Mouse (Mus musculus): ENCODE measurements at regions not wholly inside any gene's neighbourhood (a gene's known extent, or its start where the extent isn't known, plus 50 kb on each side); places are given as distances from the start of the nearest gene placed in this dataset.

- no peak for DNase-seq
These were observed 195.7 kb upstream of the Hhip start for GRCm38 (mm10) chr8:80253541-80253940.

GRCm38 (mm10) chr8:80251595-80251994 lies 193.8 kb upstream of the Hhip start:
- DNase-seq = no peak

DNA sequence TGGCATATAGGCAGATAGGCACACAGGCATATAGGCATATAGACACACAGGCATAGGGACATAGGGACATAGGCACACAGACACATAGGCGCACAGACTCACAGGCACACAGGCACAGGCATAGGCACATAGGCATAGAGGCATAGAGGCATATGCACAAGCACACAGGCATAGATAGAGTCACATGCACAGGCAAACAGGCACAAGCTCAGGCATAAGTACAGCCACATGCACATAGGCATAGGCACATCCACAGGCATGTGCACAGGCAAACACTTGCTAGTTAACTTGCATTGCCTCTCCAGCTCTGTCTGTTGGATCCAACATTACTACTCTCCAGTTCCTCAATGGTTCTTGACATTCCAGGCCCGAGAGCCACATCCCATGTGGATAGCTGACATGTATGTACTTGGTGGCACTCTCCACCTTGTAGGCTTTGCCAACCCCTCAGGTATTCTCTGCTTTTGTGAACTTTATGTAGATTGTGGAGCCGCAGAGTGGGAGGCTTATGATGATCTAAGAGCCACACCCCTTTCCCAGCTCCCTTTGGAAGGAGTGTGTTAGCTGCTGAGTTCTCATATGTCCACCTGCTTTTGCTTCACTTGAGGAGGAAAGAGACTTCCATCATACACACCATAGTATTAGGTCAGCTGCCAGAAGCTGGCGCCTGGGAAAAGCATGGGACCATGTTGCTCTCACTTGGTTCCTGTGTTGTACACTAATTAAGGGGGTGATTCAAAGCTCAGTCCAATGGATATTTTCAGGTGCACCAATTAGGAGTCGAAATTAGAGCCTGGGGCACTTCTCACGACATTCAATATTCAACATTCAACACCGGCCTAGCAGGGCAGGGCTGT lies 192.7 kb upstream of the Hhip start:
- DNase-seq = peak; percentile 16

DNA sequence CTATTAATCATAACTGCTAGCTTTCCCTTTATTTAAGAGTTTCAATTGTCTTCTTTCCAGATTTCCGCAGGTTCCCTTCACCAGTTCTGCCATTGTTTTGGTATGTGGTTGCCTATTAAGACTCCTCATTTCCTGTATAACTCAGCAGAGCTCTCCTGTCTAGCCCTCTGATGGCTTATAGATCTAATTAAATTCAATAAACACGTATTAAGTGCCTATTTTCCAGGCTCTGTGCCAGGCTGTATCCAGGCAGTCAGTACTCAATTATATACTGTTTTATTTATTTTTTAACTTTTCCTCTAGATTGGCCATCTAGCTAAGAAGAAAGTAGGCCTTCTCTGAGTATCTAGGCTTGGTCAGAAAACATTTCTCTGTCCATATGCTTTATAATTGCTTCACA lies 192.0 kb upstream of the Hhip start:
- DNase-seq = no peak

DNA sequence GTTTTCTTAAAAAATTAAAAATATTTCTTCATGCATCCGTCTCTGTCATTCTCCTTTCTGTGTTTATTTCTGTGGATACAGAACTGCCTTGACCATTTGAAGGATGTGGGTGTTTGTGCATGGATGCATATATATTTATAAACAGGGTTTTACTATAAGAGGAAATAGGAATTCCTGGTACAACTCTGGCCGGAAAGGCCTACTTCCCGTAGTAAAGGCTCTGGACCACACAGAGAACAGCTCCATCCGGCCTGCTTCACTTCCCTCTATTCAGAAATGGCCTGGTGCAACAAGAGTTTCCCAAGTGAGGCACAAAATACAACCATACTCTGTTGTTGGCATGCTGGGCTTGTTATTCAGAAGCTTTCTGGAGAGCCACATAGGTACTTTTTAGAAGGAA lies 182.1 kb upstream of the Hhip start:
- no peak for DNase-seq

DNA sequence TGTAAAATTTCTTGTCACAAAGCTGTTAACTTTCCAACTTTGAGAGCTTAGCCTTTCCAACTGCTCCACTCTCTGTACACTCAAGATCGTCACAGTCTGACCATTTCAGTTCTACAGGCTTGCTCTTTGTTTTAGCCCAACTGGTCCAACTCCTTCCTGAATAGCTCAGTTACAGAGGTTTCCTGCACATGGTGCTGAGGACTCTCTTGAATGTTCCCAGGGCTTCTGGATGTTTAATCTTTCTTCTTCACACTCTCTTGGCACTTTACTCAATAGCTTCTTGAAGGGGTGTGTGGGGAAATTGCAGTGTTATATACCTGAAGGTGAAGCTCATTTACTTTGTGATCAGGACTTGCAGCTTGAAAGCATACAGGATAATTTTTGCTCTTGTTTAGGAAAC lies 152.6 kb upstream of the Hhip start:
- no peak for DNase-seq

DNA sequence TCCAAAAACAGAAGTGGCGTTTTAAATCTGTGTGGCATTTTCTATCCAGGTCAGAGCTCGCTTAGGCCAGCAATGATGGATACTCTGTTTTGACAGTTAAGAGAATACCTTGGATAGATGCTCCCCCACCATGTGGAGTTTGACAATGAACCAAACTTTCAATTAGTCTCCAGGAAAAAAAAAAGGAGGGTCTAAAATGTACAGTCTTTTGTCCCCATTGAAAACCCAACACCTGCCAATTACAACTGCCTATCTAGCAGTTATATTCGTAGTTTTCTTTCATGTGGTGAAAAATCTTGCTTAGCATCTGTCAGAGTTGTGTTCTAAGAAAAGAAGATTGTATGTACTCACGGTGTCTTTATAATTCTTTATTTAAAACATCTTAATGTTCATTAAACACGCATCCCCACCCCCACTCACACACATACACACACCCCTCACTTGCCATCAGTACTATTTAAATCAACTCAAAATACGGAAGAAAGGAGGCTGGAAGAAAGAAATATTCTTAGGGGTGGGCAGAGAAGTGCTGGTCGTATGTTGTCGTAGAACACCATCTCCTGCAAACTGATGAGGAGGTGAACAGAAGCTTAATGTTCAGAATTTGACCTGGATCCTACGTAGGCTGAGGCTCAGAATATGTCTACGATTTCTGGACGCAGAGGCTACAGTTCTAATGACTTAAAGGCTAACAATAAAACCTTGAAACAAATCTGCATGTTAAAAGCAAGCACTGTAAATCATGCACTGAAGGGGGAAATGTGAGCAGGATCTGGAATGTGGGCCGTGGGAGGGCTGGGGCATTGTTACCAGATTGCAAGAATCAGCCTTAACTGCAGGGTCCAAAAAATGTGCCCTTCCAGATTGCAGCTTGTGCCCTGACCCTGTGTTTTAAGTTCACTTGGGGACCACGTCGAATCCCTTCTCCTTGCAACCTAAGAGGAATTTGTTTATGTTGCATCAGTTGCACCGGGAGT lies 147.2 kb upstream of the Hhip start:
- peak; percentile 61 for DNase-seq

DNA sequence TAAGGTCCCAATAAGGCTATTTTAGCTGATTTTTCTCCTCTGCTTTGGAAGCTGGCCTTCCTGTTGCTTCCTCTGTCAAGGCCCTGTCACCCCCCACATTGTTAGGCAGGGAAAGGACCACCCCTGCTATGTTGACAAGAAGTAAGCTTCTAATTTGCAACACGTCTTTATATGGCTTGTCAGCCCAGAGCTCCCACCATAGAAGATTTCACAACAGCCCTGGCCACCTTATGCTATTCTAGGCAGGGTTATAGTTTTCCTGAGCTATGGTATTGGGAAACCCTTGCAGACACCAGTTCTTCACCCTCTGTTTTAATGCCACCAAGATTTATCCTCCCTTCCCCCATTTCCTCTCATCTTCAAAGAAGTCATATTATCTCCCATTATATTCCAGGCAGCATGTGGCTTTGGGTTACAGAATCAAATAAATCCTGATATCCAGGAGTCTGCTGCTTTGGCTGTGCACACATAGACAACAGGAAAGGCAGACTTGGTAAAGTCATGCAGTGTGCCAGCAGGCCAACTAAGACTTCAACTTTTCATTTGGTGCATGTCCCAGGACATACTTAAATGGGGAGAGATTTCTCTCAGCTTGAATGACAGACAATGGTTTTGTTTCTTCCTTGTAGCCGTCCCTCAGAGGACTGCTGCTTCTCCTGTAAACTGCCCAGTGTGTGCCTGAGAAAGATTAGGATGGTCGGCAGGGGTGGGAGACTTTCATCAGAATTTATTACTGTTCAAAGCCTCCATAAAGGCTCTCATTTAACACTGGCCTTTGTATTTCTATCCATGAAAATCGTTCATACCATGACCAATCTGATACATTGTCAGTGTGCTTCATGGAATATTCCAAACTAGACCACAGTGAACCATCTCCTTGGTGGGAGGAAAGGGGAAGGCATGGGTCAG lies 146.2 kb upstream of the Hhip start:
- peak; percentile 27 for DNase-seq

DNA sequence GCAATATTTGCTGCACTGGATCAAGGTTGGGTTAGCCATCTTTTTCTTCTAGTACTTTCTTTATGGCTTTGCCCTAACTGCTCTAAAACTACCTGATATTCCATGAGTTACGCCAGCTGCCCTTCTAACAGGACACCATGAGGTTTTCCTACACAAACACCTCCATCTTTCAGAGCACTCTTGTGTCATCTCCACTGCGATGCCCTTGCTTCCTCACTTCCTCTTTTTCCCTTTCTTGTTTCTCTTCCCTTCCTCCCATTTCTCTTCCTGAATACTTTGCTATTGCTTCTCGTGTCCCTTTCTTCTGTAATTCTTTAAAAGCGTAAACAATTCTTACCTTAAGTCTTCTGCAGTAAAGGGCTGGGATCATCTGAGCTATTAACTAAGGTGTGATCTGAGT lies 139.9 kb upstream of the Hhip start:
- DNase-seq = no peak

DNA sequence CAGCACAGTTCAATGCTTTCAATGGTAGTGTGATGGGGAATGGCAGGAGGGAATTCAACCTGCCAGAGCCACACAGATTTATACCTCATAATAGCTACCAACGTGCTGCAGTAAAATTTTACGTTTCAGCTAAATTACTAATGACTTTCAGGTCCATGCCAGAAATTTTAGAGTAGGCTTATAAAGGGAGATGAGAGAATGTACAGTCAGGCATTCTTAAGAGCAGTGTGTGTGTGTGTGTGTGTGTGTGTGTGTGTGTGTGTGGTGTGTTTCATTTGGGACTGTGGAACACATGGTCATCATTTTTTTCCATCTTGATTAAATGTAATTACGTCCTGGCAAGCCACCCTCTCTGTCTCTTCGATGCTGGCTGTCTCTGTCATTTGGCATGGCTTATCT lies 132.7 kb upstream of the Hhip start:
- no peak for DNase-seq

DNA sequence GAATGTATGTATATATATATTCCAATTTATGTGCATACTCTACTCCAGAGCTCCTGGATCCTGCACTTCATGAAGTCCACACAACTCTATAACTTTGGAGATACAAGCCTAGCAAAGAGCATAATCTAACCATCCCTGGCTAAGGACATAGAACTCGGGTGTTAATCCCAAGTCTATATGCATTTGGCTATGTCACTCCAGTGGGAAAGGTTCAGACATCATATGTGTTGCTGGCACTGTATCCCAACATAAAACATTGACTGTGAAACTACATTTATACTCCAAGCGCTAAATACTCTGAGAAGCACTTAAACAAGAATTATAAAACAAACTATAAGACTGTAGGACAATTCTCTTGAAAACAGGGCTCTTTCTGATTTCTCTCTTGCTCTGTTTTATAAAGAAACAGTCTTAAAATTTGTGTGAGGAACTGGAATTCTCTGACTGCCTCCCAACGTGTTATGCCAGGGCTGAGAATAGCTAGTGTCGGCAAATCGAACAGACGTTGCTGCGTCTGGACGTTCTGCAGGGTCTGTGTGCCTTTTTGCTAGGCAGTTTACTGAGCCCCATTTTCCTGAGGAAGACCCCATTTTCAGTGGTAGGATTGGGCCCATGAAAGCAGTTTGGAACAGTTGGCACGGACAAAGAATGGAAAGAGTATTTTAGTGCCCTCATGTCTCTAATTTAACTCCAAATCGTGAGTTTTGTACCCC lies 132.1 kb upstream of the Hhip start:
- no peak for DNase-seq

GRCm38 (mm10) chr8:80185286-80185685 lies 127.5 kb upstream of the Hhip start:
- no peak for DNase-seq

DNA sequence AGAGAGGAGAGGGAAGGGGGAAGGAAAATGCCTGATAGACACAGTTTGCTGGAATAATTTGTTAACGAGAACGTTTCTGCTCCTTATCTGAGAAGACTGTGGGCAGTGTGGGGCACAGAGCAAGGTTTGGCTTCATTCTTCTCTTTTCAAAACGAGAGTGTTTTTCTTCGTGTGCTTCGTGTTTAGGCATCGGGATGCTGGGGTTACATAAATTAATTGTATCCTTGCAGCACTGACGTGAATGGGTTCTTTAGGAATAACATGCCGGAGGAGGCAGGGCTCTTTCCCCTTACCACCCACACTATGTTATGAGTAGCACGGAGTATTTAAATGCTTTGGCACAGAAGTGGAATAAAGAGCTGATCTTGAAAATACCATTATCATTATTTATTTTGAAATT lies 110.9 kb upstream of the Hhip start:
- DNase-seq = no peak

GRCm38 (mm10) chr8:80149458-80150083 lies 91.8 kb upstream of the Hhip start:
- no peak for DNase-seq

DNA sequence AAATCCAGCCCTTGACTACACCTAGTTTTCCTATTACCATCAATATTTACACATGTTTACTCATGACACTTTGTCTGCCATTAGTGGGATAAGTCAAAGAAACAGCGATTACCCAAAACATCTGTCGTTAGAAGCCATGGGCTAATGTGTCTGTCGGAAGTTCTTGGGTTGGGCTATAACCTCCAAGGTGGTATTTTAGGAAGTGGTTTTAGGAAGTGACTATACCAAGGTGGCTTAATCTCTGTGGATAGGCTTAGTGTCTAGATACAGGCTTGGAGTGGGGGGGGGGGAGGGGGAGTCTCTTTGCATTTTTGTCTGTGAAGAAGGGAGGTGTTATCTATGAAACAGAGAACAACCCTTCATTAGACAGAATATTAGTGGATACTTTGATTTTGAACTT lies 90.1 kb upstream of the Hhip start:
- no peak for DNase-seq

GRCm38 (mm10) chr8:80138481-80138880 lies 80.7 kb upstream of the Hhip start:
- DNase-seq = peak; percentile 67

DNA sequence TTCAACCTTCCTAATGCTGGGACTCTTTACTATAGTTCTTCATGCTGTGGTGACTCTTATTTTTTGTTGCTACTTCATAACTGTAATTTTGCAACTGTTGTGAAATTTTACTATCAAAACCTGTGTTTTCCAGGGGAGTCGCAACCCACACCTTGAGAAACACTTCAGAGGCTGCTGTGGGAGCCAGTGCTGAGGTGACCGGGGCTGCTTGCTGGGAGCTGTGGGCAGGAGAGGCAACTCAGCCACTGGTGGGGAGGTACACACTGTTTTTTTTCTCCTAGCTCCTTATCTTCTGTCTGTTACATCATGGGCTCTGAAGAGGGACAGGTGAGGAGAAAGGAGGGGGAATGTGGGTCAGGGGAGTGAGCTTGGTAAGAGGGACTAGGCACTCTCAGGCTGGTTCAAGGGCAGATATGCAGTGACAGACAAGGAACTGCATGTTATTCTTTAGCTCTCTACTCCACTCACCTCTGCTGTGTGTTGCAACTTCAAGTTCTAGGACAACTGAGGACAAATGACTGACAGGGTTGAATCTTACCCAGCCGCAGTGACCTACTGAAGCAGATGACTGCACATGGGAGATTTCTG lies 62.7 kb upstream of the Hhip start:
- DNase-seq = no peak

DNA sequence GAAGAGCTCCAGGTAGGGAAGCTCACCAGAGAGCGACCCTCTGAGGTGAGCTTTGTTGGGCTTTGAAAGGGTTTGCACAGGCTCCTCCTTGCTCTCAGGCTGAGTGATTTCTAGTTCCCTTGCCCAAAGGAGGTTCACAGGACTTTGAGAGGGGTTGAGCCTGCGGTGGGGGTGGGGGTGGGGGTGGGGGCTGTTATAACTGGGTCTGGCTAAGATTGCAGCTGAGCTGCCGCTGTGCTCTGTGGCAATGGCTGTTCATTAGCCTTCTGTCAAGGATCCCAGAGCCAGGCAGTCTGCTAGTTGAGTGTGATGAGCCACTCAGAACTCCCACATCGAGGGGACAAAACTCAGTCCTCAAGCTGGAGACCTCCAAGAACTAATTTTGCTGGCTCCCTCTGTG lies 59.5 kb upstream of the Hhip start:
- no peak for DNase-seq
